Mouse (Mus musculus) neural tube, embryonic 15.5 days (tissue): Measurements from ENCODE around the gene Pgm1. TPM values are rescaled to one million over a fixed set of nuclear protein-coding genes. Genes with fewer than 3 reads are reported as not detected.

ENCODE experiments used
- ATAC-seq: fragments of 200-750 bp; cut with Nextera tagmentation; 2 replicates; pipeline ENCODE4 v1.8.0; 2017; ENCODE audit warnings: mild to moderate bottlenecking, moderate TSS enrichment, moderate library complexity; ENCODE audit not compliant: low FRiP score
- H3K27ac ChIP-seq: fragments of 300-500 bp; sonication (generic); replicated peaks from 2 replicates; pipeline ENCODE4 v1.5.1; 2015; ENCODE audit warnings: mild to moderate bottlenecking, inconsistent platforms
- H3K27me3 ChIP-seq: fragments of 300-500 bp; sonication (generic); replicated peaks from 2 replicates; pipeline ENCODE4 v1.6.1; 2015; ENCODE audit warnings: inconsistent platforms
- H3K36me3 ChIP-seq: fragments of 300-500 bp; sonication (generic); 2 replicates; pipeline ENCODE4 v1.6.1; 2015; ENCODE audit warnings: inconsistent platforms
- H3K4me1 ChIP-seq: fragments of 300-500 bp; sonication (generic); 2 replicates; pipeline ENCODE4 v1.6.1; 2015; ENCODE audit warnings: inconsistent platforms
- H3K4me2 ChIP-seq: fragments of 300-500 bp; sonication (generic); 2 replicates; pipeline ENCODE4 v1.6.1; 2015; ENCODE audit warnings: inconsistent platforms, mild to moderate bottlenecking, moderate library complexity
- H3K4me3 ChIP-seq: fragments of 300-500 bp; sonication (generic); replicated peaks from 2 replicates; pipeline ENCODE4 v1.5.1; 2015; ENCODE audit warnings: mild to moderate bottlenecking, inconsistent platforms
- H3K9ac ChIP-seq: fragments of 300-500 bp; sonication (generic); replicated peaks from 2 replicates; pipeline ENCODE4 v1.6.1; 2015; ENCODE audit warnings: mild to moderate bottlenecking, inconsistent platforms
- H3K9me3 ChIP-seq: fragments of 300-500 bp; sonication (generic); replicated peaks from 2 replicates; pipeline ENCODE4 v1.6.1; 2016; ENCODE audit warnings: inconsistent platforms
- WGBS: fragments of 180-500 bp; shearing (Covaris S2); methylation state at CpG from one replicate; pipeline ENCODE4 v1.1.7; 2015; ENCODE audit warnings: mixed read lengths; 5-methylcytosine and 5-hydroxymethylcytosine counted together
- polyA plus RNA-seq: library from polyadenylated mRNA; unstranded; fragments of >200 nt; fragmentation: Nextera tagmentation; extraction: Ambion mirVana; gene quantifications from 2 replicates; pipeline ENCODE4 v1.2.1, GENCODE M21; 2015

Pgm1 gene
- polyA plus RNA-seq, 1 experiment from 2014 or later: 91.9 TPM

DNA sequence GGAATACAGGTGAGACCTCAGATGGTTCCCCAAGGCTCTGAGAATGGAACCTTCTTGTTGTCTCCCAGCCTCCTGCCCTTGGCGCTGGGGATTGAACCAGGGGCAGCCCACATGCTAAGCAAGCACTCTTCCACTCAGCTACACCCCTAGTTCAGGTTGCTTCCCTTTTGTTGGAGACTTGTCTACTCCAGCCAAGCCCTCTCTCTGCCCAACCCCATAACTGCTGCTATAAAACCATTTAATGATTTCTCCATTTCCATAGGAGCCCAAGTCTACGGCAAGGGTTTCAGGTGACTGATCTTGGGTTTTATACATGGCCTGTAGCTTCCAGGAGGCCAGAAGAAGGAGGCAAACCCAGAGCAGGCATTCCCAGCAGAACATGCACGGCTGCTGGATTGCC lies 98.6 kb downstream of the Pgm1 start:
- H3K4me3 ChIP-seq: no peak overlapping the region
- H3K9me3 ChIP-seq: no peaks in the 10 kb centered on the region
- WGBS: 57% methylated on average over 3 of the region's 3 CpGs
- H3K9ac ChIP-seq: no peak overlapping the region
- no peak overlapping the region for H3K4me2 ChIP-seq
- ATAC-seq: no peak
- H3K4me1 ChIP-seq: no peaks in the 10 kb centered on the region
- no peaks in the 10 kb centered on the region for H3K36me3 ChIP-seq
- H3K27ac ChIP-seq: no peak overlapping the region
- H3K27me3 ChIP-seq: no peaks in the 10 kb centered on the region

DNA sequence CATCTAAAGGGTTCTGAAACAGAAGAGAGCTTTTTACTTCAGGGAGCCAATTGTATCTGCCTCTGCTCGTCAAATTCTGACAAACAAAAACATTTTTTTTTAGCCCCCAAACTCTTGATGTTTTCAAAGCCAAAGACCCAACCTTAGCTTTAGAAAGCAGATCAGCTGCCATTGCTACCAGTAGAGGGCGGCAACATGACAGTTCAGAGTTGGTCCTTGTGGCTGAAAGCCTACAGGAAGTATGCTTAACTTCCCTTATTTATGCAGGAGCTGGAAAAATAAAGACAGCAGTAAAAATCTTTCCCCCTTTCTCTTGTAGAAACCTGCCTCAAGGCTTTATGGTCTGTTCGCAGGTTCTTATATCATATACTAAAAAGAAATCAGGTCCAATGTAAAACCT lies 99.4 kb downstream of the Pgm1 start:
- Histone ChIP-seq H3K4me1 (0 out of 2 replicates have a peak, but pooled peaks cover 2% of the 10 kb centered on the region), H3K4me2 (no peak overlapping the region), H3K9me3 (no peaks in the 10 kb centered on the region), H3K27ac (no peak overlapping the region), H3K27me3 (no peaks in the 10 kb centered on the region), H3K36me3 (no peaks in the 10 kb centered on the region), H3K4me3 (no peak overlapping the region), H3K9ac (no peak overlapping the region)
- 17% methylated on average over 3 of the region's 3 CpGs for WGBS
- no peak for ATAC-seq

- 68% methylated on average over 6 of the region's 6 CpGs for WGBS
- Histone ChIP-seq H3K4me1 (peaks cover 7% of the 10 kb centered on the region; the same call in 1 of the 2 replicates), H3K27ac (no peak overlapping the region), H3K4me2 (no peak overlapping the region), H3K36me3 (no peaks in the 10 kb centered on the region), H3K27me3 (no peaks in the 10 kb centered on the region), H3K9me3 (no peaks in the 10 kb centered on the region), H3K9ac (no peak overlapping the region), H3K4me3 (no peak overlapping the region)
- ATAC-seq: no peak
Measured at GRCm38 (mm10) chr4:100031270-100031669, 102.1 kb downstream of the Pgm1 start.

GRCm38 (mm10) chr4:100032608-100033007 lies 103.4 kb downstream of the Pgm1 start:
- Histone ChIP-seq H3K4me1 (peaks cover 7% of the 10 kb centered on the region; the same call in 1 of the 2 replicates), H3K27me3 (no peaks in the 10 kb centered on the region), H3K9ac (no peak overlapping the region), H3K27ac (no peak overlapping the region), H3K9me3 (no peaks in the 10 kb centered on the region), H3K4me2 (no peak overlapping the region), H3K36me3 (no peaks in the 10 kb centered on the region), H3K4me3 (no peak overlapping the region)
- ATAC-seq: no peak
- 91% methylated on average over 7 of the region's 7 CpGs for WGBS

GRCm38 (mm10) chr4:100033944-100034343 lies 104.7 kb downstream of the Pgm1 start:
- H3K27me3 ChIP-seq: no peaks in the 10 kb centered on the region
- WGBS: 83% methylated on average over 4 of the region's 4 CpGs
- ATAC-seq: no peak

DNA sequence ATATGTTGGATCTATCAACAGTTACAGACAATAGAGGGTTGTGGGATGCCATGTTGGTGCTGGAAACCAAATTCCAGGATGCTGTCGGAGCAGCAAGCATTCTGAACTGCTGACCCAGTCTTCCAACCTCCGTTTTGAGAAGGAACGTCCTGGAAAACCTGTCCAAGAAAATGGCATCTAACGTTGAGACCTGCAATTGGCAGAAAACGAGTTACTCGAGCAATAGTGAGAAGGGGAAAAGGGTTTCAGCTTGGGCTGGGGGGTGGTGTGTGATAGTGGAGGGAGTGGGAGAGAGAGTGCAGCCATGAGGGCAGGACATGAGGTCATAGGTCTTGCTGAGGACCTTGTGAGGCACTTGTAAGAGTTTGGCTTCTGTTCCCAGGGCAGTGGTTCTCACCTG lies 105.8 kb downstream of the Pgm1 start:
- Histone ChIP-seq H3K27ac (no peak overlapping the region), H3K4me1 (peaks cover 7% of the 10 kb centered on the region; the same call in 1 of the 2 replicates), H3K36me3 (no peaks in the 10 kb centered on the region), H3K4me2 (no peak overlapping the region), H3K27me3 (no peaks in the 10 kb centered on the region), H3K9ac (no peak overlapping the region), H3K4me3 (no peak overlapping the region), H3K9me3 (no peaks in the 10 kb centered on the region)
- WGBS: 88% methylated on average over 6 of the region's 6 CpGs
- no peak for ATAC-seq

More at GRCm38 (mm10) chr4:100033944-100034343, 104.7 kb downstream of the Pgm1 start:
- Histone ChIP-seq H3K4me2 (no peak overlapping the region), H3K9ac (no peak overlapping the region), H3K36me3 (no peaks in the 10 kb centered on the region), H3K4me1 (peaks cover 7% of the 10 kb centered on the region; the same call in 1 of the 2 replicates), H3K27ac (no peak overlapping the region), H3K9me3 (no peaks in the 10 kb centered on the region), H3K4me3 (no peak overlapping the region)

DNA sequence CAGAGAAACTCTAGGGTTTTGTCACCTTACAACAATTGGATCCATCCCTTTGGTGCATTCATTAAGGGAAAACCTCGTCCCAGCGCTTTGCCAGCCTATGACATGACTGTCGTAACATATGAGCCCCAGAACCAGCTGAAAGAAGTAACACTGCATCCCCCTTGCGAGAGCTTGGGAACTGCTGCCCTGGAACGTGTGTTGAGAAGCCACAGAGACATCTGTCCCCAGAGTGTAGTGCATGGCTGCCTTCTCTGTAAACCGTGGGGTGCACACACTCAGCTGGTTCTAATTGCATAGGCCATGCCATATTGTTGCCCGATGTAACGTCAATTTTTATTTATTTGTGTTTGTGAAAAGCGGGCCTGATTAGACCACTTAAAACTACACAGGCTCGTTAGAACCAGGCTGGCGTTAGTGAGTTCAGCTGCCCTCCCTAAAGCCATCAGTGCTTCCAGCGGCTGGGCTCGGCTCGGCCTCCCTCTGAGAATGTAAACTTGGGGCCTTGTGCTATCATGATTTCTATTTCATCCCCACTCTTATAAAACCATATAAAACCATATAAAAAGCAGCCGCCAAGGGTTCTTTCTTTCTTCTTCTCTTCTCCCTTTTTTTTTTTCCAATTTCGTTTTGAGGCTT lies 106.8 kb downstream of the Pgm1 start:
- no peak overlapping the region for H3K27ac ChIP-seq
- H3K4me3 ChIP-seq: no peak overlapping the region
- no peaks in the 10 kb centered on the region for H3K9me3 ChIP-seq
- no peaks in the 10 kb centered on the region for H3K36me3 ChIP-seq
- no peak overlapping the region for H3K4me2 ChIP-seq
- peaks cover 7% of the 10 kb centered on the region; the same call in 1 of the 2 replicates for H3K4me1 ChIP-seq
- H3K9ac ChIP-seq: no peak overlapping the region
- H3K27me3 ChIP-seq: no peaks in the 10 kb centered on the region
- 35% methylated on average over 16 of the region's 16 CpGs for WGBS
- no peak for ATAC-seq

Other genes with a start within 250 kb of the Pgm1 start
- gene Alg6, start 213.8 kb upstream of the Pgm1 start, polyA plus RNA-seq: 12.8 and 15.4 TPM in 2 replicates
- 8.5 and 13.7 TPM in 2 replicates for gene Efcab7, start 100.2 kb upstream of the Pgm1 start, polyA plus RNA-seq
- gene Itgb3bp, start 399 bp downstream of the Pgm1 start, polyA plus RNA-seq: 13.1 and 17.3 TPM in 2 replicates
- 1.2 and 2.5 TPM in 2 replicates for gene Ror1, start 166.4 kb downstream of the Pgm1 start, polyA plus RNA-seq